Mouse (Mus musculus) midbrain, embryonic 16.5 days (tissue): ENCODE data around the gene Trpm7. TPM values are rescaled to one million over a fixed set of nuclear protein-coding genes. Genes with fewer than 3 reads are reported as not detected.

ENCODE experiments used
- microRNA-seq: library from miRNA; unstranded; fragments of <30 nt; microRNA quantifications from one replicate; pipeline ENCODE4, GENCODE M21; 2017
- polyA plus RNA-seq: library from polyadenylated mRNA; unstranded; fragments of >200 nt; fragmentation: Nextera tagmentation; extraction: Ambion mirVana; gene quantifications from 2 replicates; pipeline ENCODE4 v1.2.1, GENCODE M21; 2015

Gene Trpm7
- polyA plus RNA-seq, 1 experiment from 2014 or later, result 28.6 TPM

Small RNAs within 50 kb of the gene (microRNA-seq; reads per million reads assigned to microRNA genes)
- not detected for gene Mir3473g

Other genes starting within 250 kb of the Trpm7 start
- 39.2 and 43.3 TPM in 2 replicates for gene Gabpb1, start 199.9 kb downstream of the Trpm7 start, polyA plus RNA-seq
- gene Usp8, start 168.9 kb downstream of the Trpm7 start, polyA plus RNA-seq, result 29.5 and 29.6 TPM in 2 replicates
- 1.9 and 2.0 TPM in 2 replicates for gene Usp50, start 92.8 kb downstream of the Trpm7 start, polyA plus RNA-seq
- 33.3 and 35.7 TPM in 2 replicates for gene Sppl2a, start 57.0 kb upstream of the Trpm7 start, polyA plus RNA-seq
- 10.8 and 12.3 TPM in 2 replicates for gene Ap4e1, start 132.5 kb upstream of the Trpm7 start, polyA plus RNA-seq
- gene Blvra, start 194.4 kb upstream of the Trpm7 start, polyA plus RNA-seq, result 29.7 and 30.1 TPM in 2 replicates